Mouse (Mus musculus) layer of hippocampus, postnatal 25 days (tissue): ENCODE results near the gene Rbbp7. TPM values are rescaled to one million over a fixed set of nuclear protein-coding genes. Genes with fewer than 3 reads are reported as not detected.
"Not testable (repeated sequence)": the region's sequence is repeated elsewhere in the genome, so short reads cannot be mapped to it uniquely, and the experiment has no call there.

ENCODE experiments used
- DNase-seq, 2 experiments: peaks; one replicate each; pipeline ENCODE4 v3.0.0; 2022; ENCODE audit warnings: mixed read lengths in 2 of 2, low spot score in 1 of 2; ENCODE audit errors: extremely low spot score in 1 of 2
- total RNA-seq, 2 experiments: library from RNA; stranded (reverse); gene quantifications; 2 replicates each; pipeline ENCODE4 v1.2.3; 2021

Gene Rbbp7
- 100 to 1,000 TPM; 145 to 159 TPM for total RNA-seq

GRCm38 (mm10) chrX:162760115-162760942 is at the start of gene Rbbp7:
TSS of gene Rbbp7 (plus strand) at chrX:162760402.
- DNase-seq = peak; percentile 68 to 76

DNA sequence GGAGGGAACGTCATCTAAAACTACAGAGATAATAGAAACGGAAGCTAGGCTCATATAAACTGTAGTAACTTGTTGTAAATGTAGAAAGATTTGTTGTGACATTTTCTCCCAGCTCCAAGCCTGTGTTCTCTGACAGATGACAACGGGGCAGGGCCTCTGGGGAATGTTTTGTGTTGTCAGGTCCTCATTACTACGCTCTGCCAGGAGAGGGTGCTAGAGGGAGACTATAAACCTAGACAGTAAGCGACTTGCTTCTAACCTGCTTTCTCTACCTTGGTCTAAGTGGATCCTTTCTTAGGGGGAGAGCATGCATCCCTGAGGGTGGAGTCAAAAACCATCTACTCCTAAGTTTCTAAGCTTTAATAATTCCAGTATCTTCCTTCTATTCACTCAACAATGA is 42.4 kb upstream of the Rbbp7 start:
- DNase-seq = peak in 1 of 2 experiments; percentile 34

GRCm38 (mm10) chrX:162719615-162720014 is 40.6 kb upstream of the Rbbp7 start:
- peak in 1 of 2 experiments; percentile 39 for DNase-seq

- DNase-seq = no peak
Observed at GRCm38 (mm10) chrX:162727367-162727777, 32.8 kb upstream of the Rbbp7 start.

- DNase-seq = no peak
Observed at GRCm38 (mm10) chrX:162727795-162728194, 32.4 kb upstream of the Rbbp7 start.

DNA sequence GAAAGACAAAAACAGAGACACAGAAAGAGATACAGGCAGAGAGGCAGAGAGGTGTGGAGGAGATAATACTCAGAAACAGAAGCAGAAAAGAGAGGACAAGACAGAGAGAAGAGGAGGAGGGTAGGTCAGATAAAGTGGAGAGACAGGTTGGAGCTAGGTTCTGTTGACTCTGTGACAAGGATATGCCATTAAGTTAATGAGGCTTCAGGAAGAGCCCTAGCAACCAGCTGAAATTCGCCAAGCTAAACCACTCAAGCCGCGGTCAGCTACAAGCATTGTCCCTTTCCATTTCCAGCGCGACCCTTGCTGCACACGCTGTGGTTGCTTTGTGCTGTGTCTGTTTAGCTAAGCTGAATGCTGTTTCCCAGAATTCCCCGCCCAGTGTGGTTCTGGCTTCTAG is 32.0 kb upstream of the Rbbp7 start:
- DNase-seq = no peak

GRCm38 (mm10) chrX:162730031-162730430 is 30.2 kb upstream of the Rbbp7 start:
- no peak for DNase-seq

GRCm38 (mm10) chrX:162734997-162735929 is 24.9 kb upstream of the Rbbp7 start:
- peak; percentile 43 to 70 for DNase-seq

DNA sequence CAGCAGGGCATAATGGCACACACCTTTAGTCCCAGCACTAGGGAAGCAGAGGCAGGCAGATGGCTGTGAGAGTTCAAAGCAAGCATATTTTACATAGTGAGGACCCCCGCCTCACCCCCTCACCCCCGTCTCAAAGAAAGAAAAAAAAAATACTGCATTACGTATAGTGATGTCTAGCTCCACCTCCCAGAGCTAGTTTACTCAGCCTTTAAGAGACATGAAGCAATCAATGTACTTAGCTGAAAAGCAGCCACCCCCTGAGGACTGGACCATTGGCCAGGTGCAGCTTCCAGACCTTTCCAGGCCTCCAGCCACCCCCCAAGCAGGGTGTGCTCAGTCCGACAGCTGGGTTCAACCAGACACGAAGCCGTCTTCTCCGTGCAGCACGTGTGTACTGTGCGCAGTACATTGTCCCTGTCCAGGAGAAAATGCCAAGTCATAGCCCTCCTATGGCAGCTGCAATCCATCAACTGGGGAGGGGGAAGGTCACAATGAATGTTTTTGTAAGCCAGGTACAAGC is 24.0 kb upstream of the Rbbp7 start:
- DNase-seq = peak; percentile 10 to 12

DNA sequence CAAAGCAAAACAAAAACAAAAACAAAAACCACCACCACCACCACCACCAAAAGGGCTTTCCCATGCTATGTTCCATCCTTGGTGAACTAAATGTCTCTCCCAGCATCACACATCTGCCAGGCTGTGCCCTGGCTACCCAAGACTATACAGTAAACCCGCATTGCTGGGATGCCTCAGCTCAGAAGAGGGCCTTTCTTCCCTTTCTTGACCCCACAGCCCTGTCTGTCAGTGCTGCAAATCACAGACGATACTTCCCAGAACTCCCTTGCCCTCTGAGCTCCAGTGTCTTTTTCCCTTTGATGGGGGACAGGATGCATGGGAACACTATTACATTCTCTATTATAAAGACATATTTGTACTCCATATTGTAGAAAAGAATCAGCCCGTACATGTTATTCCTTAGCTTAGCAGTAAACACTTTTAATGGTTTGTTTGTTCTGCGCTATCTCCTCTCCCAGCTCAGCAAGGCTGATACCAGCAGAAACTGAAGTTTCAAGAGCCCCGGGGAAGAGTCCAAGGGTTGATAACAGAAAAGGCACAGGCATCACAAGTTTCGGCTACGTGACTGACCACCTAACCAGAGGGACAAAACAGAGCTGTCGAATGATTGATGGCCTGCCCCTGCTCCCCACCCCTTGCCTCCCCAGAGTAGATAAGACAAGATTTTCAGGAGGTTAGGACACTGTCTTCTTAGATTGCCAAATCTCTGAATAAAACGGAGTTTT is 11.3 kb upstream of the Rbbp7 start:
- no peak for DNase-seq

DNA sequence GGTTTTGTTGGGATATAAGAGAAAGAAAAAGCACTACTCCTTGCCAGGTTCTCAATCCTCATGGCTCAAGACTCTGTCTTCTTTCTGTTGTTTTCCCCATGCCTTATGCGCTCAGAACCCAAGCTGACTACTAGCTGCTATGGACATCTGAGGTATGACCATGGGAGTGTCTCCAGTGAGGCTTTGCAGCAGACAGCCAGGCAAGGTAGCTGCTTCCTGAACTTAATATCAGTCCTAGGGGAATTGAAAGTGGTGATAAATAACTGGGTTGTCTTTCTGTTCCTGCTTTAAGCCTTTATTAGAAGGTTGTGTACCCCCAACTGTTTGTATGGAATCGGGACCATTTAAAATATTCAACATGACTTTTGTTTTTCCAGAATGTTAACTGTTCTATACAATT is 7.8 kb upstream of the Rbbp7 start:
- no peak for DNase-seq

DNA sequence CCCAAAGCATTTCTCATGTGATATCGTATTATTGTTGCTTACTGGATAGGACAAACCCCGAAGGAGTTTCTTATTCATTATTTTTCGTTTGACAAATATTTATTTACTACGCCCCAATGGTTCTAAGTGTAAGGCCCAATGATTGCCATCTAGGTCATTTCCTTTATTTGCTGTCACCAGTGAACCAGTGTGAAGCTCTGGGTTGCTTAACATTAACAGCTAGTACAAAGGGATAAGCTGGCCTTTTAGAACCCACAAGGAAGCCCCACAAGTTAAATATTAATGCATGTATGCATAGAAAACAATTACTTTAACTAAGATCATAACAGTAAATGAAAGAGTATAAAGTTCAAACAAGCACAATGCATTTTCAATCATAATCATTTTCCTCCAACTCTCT is 5.9 kb upstream of the Rbbp7 start:
- no peak for DNase-seq

DNA sequence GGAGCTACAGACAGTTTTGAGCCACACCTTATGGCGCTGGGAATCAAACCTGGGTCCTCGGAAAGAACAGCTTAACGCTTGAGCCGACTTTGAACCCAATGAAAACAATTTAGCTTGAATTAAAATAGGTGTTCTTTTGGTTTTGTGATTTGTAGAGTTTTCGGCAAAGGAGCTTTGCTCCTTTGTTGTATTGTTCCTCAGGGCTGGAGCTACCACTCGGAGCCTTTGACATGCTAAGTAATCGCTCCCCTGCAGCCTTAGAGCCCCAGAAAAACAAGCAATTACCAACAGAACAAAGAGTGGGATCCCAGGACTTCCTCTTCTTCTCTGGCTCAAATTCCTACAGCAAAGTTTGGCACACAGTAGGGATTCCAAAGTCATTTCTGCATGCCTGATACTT is 4.1 kb upstream of the Rbbp7 start:
- no peak for DNase-seq

DNA sequence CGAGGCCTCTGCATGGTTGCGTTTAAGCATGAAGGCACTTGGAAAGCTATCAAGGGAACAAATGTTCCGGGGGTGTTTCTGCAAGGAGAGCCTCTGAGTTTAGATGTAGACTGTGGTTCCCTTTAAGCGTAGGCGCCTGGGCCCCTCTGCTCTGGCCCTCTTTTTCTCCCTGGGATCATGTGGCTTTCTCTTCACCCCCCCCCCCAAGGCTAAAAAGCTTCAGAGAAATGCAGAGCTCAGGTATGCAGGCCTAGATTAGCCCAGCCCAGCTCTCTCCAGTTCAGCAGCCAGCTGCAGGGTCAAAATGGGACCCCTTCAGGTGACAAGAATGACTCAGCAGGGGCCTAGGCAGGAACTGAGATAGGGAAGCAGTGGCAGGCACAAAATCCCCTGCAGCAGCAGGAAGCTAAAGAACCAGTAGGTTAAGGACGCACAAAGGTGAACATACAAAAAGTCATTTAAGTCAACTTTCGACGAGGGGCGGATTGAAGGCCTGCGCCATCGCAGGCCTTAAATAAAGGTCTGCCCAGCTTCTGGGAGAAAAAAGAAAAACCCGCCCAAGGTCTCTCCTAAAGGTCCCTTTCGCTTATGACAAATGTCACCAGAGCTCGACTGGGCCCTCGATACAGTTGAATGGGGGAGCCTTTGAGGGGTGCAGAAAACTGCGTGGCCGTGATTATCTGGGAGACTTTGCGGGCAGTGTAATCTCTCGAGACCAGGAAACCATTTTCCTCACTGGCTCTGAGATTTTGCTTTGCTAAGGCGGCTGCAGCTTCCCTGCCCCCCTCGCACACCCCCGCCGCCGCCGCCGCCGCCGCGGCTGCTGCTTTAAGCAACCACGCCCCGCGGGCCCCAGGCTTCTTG is 719 bp upstream of the Rbbp7 start:
- DNase-seq = peak; percentile 6 to 27

DNA sequence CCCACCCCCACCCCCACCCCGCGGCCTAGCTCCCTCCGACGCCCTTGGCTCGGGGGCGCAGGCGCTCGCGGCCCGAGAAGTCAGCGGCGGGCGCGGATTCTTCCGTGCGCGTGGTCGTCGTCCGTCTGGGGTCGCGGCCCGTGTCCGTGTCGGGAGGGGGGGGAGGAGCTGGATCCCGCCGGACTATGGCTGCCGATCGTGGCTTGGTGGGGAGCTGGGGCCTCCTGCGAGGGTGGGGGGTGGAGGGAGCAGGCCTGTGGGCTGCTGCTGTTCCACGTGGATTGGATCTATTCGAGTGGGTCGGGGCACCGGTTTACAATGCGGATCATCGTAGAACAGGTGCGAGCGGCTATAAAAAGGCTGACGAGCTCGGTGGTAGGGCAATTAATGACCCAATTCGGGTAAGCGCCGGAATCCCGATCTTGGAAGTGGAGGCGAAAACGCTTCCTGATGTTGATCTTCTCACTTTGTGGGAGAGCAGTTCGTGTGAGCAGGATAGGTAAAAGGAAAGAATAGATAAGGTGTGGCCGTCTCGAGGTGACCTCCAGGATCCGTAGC is 835 bp downstream of the Rbbp7 start:
- peak; percentile 6 to 10 for DNase-seq

- DNase-seq = no peak
Observed at GRCm38 (mm10) chrX:162761716-162762395, 1.7 kb downstream of the Rbbp7 start.

- no peak for DNase-seq
Observed at GRCm38 (mm10) chrX:162770726-162771125, 10.5 kb downstream of the Rbbp7 start.

- no peak for DNase-seq
Observed at GRCm38 (mm10) chrX:162788372-162788771, 28.2 kb downstream of the Rbbp7 start.

- not testable (repeated sequence) for DNase-seq
Observed at GRCm38 (mm10) chrX:162791392-162791791, 31.2 kb downstream of the Rbbp7 start.
